Mouse (Mus musculus) lung, postnatal 25 days (tissue): Measurements from ENCODE around the gene Hrnr.

Source experiments
- DNase-seq: peaks from one replicate; pipeline ENCODE4 v3.0.0; 2022; ENCODE audit warnings: low spot score

Gene Hrnr

GRCm38 (mm10) chr3:93319449-93319848 is at the start of gene Hrnr:
Gene Hrnr (plus strand): TSS chr3:93319749.
- DNase-seq = no peak

DNA sequence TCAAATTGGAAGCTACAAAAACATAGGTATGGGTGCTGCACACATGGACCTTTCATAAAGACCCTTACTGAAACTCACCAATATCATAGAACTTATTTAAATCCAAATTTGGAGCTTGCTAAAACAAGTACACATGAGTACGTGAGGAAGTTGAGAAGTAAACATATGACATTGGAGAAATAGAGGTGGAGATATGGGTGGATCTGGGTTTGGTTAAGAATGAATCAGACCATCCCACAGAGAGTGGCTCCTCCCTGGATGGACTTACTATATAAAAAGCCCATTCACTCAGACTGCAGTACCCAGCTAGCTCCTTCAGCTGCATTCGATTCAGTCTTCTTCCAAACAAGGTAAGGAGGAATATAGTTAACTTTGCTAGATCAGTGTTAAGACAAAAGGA is 46.3 kb upstream of the Hrnr start, which contains the start of gene Flg:
Gene Flg (plus strand): TSS at position 301 of the 400 bp plus-strand sequence.
- DNase-seq = no peak

DNA sequence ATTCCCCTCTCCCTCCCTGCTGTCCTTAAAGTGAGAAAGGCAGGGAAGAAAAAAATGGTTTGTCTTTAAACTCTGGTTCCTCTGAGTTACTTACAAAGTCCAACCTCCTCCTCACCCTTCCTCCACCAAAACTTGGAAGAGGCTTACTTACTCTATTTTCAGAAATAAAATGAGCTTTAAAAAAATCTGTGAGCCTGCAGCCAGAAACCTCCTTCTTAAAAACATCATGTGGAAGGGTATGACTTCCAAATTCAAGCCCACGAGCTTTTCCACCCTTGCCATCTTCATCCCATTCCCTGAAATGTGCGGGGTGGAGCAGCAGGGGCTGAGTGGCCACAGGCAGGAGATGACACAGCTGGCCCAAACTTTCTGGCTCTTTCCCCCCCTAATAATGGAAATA is 22.0 kb upstream of the Hrnr start:
- DNase-seq = no peak

DNA sequence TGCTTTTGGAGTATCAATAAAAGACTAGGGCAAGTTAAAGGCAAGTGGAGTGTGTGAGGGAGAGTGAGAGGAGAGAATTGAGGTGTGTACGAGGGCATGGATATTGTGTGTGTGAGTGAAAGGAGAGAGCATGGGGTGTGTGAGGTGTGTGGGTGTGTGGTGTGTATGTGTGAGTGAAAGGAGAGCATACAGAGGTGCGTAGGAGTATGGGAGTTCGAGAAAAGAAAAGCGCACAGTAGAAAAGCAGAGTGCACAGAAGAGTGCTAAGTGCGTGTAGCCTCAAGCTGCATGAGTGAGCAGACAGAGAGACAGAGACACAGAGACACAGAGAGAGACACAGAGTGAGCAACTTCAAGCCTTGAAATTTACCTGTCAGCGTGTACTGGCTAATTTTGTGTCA is 19.7 kb upstream of the Hrnr start:
- no peak for DNase-seq

DNA sequence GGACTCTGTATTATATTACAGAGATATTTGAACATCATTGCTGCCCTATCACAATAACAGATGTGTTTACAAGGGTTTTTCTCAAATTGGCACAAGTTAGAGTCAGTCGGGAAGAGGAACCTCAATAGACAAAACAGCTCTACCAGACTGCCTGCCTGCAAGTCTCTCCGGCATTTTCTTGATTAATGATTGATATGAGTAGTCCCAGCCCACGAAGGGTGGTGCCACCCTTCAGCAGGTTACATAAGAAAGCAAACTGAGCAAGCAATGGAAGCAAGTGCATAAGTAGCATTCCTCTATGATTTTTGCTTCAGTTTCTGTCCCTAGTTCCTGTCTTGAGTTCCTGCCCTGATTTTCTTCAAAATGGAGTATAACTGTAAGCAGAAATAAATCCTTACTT is 17.7 kb upstream of the Hrnr start:
- DNase-seq = no peak

- DNase-seq = no peak
Observed at GRCm38 (mm10) chr3:93306142-93306541, 13.4 kb upstream of the Hrnr start.

GRCm38 (mm10) chr3:93311371-93311770 is 8.2 kb upstream of the Hrnr start:
- DNase-seq = no peak

DNA sequence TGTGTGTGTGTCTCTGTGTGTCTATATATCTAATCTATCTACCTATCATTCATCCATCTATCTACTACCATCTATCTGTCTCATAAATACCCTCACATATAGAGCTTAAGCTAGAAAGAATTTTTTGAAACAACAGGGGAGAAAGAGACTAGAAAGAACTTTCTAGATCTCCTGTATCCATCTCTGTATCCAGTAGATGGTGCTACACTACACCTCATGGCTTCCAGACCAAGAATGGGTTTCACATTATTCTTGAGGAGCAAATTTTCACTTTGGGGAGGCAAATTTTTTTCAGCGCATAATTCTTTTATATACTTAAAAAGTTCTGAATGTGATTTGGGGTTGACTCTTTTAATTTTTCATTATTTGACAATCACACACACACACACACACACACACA is 5.2 kb upstream of the Hrnr start:
- DNase-seq = no peak

- DNase-seq = no peak
Observed at GRCm38 (mm10) chr3:93337749-93338148, 18.2 kb downstream of the Hrnr start.

- no peak for DNase-seq
Observed at GRCm38 (mm10) chr3:93340021-93340420, 20.5 kb downstream of the Hrnr start.

GRCm38 (mm10) chr3:93346896-93347295 is 27.3 kb downstream of the Hrnr start:
- DNase-seq = no peak

GRCm38 (mm10) chr3:93360045-93360444 is 40.5 kb downstream of the Hrnr start:
- DNase-seq = peak; percentile 18

DNA sequence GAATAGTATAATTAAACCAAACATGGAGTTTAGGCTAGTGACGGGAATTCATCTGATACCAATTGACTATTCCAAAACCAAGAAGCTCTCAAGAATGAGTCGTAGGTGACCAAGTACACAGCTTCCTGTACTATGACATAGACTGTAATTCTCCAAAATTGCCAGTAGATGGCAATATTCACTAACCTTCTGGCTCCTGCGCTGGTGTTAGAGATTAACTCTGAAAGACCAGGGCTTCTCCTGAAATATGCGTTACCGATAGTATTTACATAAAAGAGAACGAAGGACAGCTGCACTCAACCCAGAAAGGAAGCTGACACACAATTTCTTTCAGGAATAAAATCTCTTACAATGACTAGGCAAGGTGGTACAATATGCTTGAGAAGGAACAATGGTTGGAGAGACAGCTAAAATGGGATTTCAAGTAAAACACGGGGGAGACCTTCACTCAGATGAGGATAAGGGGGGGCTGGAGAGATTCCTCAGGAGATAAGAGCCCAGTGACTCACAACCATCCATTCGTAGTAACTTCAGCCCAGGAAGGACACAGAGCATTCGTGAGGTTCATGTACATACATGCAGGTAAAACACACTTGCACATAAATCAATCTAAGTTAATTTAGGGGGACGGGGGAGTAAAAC is 42.5 kb downstream of the Hrnr start:
- peak; percentile 61 for DNase-seq

- DNase-seq = peak; percentile 72
Observed at GRCm38 (mm10) chr3:93366966-93367575, 47.5 kb downstream of the Hrnr start.

- no peak for DNase-seq
Observed at GRCm38 (mm10) chr3:93368171-93368570, 48.6 kb downstream of the Hrnr start.

DNA sequence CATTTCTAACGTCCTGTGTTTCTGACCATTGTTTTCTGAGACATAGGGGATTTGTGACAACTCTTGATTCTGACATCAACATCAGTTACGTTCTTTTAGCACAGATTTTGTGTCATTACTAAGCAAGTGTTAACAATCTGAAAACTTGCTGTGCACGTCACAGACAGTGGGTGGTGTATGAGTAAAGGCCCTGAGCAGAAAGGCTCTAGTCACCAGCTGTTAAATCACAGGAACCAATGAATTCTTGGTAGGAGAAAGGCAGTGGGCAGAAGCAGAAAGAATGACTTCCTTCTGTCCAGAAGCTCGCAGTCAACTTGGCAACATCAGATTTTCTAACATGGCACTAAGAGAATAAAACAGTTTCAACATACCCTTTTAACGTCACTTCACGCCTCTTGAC is 53.9 kb downstream of the Hrnr start:
- DNase-seq = no peak

DNA sequence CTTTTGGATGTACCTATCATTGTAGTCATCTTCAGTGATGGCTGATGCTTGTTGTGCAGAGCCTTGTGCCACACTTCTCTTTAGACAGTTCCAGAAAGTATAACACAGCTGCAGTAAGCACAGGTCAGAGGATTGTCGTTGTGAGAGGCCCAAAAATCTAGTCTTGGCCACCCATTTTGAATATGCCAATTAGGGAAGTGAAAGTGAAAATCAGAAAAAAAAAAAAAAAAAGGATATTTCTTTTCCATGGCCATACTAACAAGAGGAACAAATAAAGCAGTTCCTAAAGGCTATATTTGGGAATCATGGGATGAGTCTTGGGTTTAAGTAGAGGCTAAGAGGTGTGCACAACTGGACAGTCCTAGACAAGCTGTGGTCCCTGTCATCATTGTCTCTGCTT is 55.6 kb downstream of the Hrnr start:
- DNase-seq = no peak

DNA sequence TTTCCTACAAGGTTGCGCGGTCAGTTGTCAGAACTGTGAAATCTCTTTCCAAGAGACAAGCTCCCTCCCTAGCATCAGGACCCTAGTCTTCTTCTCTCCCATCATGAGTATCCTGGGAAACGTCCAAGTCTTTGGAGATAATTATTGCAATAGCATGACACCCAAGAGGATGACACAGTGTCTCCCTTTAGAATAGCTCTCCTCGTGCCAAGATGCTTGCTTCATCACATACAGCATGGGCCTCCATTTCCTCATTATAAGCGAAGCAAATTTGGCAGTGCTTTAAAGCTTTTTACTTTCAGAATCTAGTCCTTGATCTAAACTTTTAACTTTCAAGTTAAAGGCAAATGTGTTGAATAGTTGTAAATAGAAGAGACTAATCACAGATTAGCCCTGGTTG is 56.1 kb downstream of the Hrnr start:
- DNase-seq = no peak

- DNase-seq = no peak
Observed at GRCm38 (mm10) chr3:93378146-93378545, 58.6 kb downstream of the Hrnr start.
